Mouse (Mus musculus) gastrocnemius, postnatal 14 days (tissue): ENCODE measurements around the gene Sall1. TPM values are rescaled to one million over a fixed set of nuclear protein-coding genes. Genes with fewer than 3 reads are reported as not detected.

Source experiments
- DNase-seq: peaks from one replicate; pipeline ENCODE4 v3.0.0; 2021; ENCODE audit warnings: mixed read lengths
- intact Hi-C: fragments of 180-260 bp; cut with DNase I; formaldehyde crosslinking; loops from one replicate; pipeline ENCODE4 v1.15.1; 2025; ENCODE audit warnings: low total_unique reads
- microRNA-seq, 2 experiments: library from miRNA; unstranded; fragments of <30 nt; microRNA quantifications; one replicate each; pipeline ENCODE4 v1.2.0; 2021
- total RNA-seq, 2 experiments: library from RNA; stranded (reverse); gene quantifications; 2 replicates each; pipeline ENCODE4 v1.2.3; 2021

Sall1 gene
- total RNA-seq, 2 experiments from 2014 or later = 0.08 TPM; not detected in 1

DNA sequence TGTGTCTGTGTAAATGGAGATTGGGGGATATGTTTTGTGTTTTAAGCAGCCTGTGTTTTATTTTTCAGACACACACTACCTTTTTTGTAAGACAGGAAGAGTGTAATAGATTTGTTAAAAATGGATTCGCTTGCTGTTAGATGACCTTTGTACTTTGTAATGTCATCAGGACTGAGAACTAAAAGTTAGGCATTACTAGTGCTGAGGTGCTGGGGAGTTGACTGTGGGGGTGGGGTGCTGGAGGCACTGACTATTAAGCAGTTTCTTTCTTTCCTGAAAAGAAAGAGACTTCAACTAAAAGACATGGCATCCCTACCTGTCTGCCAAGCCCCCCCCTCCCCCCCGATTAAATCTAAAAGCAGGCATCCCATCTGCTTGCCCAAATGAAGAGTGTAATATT is 39.9 kb downstream of the Sall1 start:
- intact Hi-C loops = no loop called here
- no peak for DNase-seq

DNA sequence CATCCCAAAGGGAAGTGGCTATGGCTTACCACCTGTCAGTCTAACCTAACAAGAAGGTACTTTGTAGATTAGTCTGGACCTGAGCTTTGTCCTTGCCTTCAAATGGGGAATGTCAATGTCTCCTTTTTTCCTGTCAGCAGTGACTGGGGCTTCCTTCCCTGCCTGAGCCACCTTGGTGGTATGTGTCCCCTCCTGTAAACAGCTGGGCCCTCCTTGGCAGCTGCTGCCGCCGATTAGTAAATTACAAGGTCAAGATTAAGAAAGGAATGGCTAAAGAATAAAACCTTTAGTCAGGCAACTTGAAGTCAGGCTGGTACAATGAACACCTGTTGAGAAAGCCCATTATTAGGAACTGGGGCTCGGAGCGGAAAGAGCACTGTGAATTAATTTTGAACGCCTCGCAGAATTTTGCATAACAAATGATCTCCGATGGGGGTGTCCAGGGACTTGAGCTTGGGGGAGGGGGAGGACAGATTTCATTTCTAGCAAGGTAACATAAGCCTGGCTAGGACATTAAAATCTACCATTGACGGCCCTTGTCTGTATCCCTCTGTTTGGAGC is 40.5 kb downstream of the Sall1 start:
- DNase-seq = no peak
- intact Hi-C loops = no loop called here

DNA sequence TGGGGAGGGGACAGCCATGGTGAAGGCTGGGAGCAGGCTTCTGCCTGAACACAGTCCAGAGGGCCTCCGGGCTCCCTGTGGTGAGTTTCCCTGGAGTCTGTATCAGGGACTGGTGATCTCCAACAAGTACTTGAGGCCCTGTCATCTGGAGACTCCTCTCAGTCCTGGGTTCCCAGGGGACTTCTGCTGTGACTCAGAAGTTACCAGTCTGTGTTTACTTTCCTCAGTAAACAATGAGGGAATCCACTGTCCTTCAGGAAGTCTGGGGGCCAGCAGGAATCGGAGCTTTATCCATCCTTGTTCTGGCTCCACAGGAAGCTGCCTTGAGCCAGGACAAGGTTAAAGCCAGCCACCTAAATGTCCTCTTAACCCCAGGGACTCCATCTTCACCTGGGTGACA is 41.8 kb downstream of the Sall1 start:
- intact Hi-C loops = no loop called here
- no peak for DNase-seq

DNA sequence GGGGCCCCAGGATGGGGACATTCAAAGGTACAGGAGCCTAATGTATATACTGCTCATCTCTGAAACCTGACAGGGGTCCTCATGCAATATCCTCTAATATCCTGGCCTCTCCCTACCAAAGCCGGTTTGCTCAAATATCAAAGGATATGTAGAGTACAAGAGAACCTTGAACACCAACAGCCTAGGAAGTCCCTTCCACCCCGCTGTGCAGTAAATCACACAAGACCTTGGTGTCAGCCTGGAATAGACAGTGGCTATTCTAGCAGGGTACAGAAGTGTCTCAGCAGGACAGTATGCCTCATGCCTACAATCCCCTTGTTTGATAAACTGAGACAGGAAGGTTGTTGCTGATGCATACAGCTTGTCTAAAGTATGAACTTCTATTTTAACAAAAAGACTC is 46.7 kb downstream of the Sall1 start:
- intact Hi-C loops = no loop called here

DNA sequence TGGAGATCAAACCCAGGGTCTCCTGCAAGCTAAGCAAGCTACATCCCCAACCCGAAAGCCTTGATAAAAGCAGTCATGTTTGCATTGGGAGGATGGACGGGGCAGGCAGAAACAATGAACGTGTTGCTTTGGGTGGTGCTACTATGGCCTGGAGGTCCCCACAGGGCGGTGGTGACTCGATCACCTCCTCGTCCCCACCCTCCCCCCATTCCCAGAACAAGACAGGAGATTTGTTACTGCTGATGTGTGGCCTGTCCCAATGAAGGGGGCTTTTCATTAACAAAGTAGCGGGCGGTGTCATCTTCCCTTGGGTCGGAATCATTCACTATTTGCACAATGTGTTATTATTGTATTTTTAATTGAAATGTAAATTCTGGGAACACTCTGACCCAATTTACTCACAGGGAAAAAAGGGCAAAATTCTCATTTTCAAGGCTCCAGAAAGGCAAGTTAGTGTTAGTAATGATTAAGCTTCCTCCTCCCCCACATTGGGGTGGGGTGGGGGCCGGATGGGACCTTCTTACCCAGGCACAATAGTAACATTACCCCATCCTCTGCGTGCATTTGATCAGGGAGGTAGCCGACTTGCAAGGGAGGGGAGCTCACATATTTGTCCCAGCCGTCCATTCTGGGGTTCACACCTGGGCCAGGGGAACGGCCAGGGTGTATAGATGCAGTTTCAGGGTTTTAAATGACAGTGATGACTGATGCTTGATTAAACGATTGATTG is 52.0 kb downstream of the Sall1 start:
- no peak for DNase-seq
- intact Hi-C loops = no loop called here

More for the DNA sequence above, 46.7 kb downstream of the Sall1 start:
- no peak for DNase-seq

DNA sequence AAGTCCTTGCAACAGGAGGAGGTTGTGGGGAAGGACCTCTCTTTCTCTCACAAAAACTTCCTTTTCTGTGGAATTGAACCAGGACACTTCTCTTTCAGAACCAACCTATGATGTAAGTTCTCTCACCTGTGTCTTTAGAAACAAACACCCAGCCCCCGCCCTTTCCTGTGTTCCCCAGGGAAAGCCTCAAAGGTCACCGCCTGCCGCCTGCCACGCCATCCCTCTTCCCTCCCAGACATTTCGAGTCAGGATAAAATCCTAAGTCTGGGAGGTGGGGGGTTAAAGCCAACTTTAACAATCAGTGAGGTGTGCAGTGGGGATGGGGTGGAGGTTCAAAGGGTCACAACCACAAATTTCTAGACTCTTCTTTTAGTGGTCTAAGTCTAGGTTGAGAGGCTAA is 52.8 kb downstream of the Sall1 start:
- intact Hi-C loops = no loop called here
- no peak for DNase-seq

DNA sequence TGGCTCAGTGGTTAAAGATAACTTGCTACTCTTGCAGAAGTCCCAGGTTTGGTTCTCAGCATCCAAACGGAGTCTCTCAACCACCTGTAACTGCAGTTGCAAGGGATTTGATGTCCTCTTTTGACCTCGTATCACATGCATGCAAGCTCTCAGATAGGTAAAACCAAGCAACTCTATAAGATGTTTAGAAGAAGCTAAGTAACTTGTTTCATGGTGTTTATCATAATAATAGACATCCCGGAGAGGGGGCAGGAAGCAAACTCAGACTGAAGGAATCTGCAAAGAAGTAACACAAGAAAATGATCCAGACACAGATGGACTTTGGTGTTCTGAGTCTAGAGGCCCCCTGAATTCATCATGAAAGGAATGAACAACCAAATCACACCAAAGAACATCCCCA is 55.0 kb downstream of the Sall1 start:
- intact Hi-C loops = no loop called here
- DNase-seq = no peak

DNA sequence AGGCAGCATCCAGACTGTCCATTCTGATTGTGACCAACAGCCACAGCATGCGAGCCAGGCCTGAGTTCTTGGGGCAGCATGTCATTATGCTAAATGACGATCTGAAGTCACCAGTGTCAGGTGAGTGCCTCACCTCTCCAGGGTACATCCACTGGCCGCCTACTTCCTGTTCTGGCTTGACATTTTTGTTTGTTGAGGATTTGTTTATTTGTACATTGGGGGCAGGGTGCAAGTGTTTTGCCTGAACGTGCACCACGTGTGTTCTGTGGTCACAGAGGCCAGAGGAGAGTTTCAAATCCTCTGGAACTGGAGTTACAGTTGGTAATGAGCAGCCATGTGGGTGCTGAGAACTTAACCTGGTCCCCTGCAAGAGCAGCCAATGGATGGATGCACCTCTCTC is 60.5 kb downstream of the Sall1 start:
- DNase-seq = no peak
- intact Hi-C loops = no loop called here

Small RNA genes lying within 50 kb of the gene (microRNA-seq; reads per million reads assigned to microRNA genes)
- gene Mir8110 = 0 reads per million in 2 experiments
